Mouse (Mus musculus): Measurements from ENCODE around the gene Prkag1. TPM values are rescaled to one million over a fixed set of nuclear protein-coding genes. Genes with fewer than 3 reads are reported as not detected.

Gene Prkag1
- polyA plus RNA-seq, 1 experiment = 132 TPM

- TF ChIP-seq USF1 (IDR thresholded peaks at IDR 0.05; ENCODE audit: low read depth) (no peak), CEBPB (IDR thresholded peaks at IDR 0.05; ENCODE audit: low read depth) (no peak), MYOD1 (IDR thresholded peaks at IDR 0.05; ENCODE audit: control insufficient read depth, insufficient read length, low read depth) (no peak), FOSL1 (IDR thresholded peaks at IDR 0.05; ENCODE audit: insufficient read depth, low read length, poor library complexity, severe bottlenecking) (no peak), CTCF (IDR thresholded peaks at IDR 0.05; ENCODE audit: control insufficient read depth, insufficient read depth, insufficient read length) (no peak), MYOG (IDR thresholded peaks at IDR 0.05; ENCODE audit: control insufficient read depth, extremely low read depth, insufficient read length) (no peak), MAX (IDR thresholded peaks at IDR 0.05) (no peak)
- H3K36me3 ChIP-seq (ENCODE audit: control insufficient read depth, insufficient read depth) = peaks cover 5% of the 10 kb centered on the region
- H3K27me3 ChIP-seq (ENCODE audit: control insufficient read depth, insufficient read depth, insufficient read length) = no peaks in the 10 kb centered on the region
- peaks cover 17% of the 10 kb centered on the region for H3K79me2 ChIP-seq (ENCODE audit: control insufficient read depth, insufficient read depth)
- H3K79me3 ChIP-seq (ENCODE audit: low read depth) = peaks cover 4% of the 10 kb centered on the region
- no peak overlapping the region for H3ac ChIP-seq (ENCODE audit: control insufficient read depth, insufficient read length, low read depth)
- H3K4me3 ChIP-seq (ENCODE audit: insufficient read depth, poor library complexity, severe bottlenecking) = no peak overlapping the region
Observed at GRCm38 (mm10) chr15:98781166-98781565, 50.2 kb downstream of the Prkag1 start.

GRCm38 (mm10) chr15:98780573-98780972 lies 50.7 kb downstream of the Prkag1 start:
- Histone ChIP-seq H3ac (ENCODE audit: control insufficient read depth, insufficient read length, low read depth) (no peak overlapping the region), H3K36me3 (ENCODE audit: control insufficient read depth, insufficient read depth) (peaks cover 5% of the 10 kb centered on the region), H3K79me2 (ENCODE audit: control insufficient read depth, insufficient read depth) (peaks cover 23% of the 10 kb centered on the region), H3K27me3 (ENCODE audit: control insufficient read depth, insufficient read depth, insufficient read length) (no peaks in the 10 kb centered on the region), H3K4me3 (ENCODE audit: insufficient read depth, poor library complexity, severe bottlenecking) (no peak overlapping the region), H3K79me3 (ENCODE audit: low read depth) (peaks cover 4% of the 10 kb centered on the region)
- TF ChIP-seq MAX (IDR thresholded peaks at IDR 0.05) (no peak), MYOD1 (IDR thresholded peaks at IDR 0.05; ENCODE audit: control insufficient read depth, insufficient read length, low read depth) (no peak), CTCF (IDR thresholded peaks at IDR 0.05; ENCODE audit: control insufficient read depth, insufficient read depth, insufficient read length) (peak; percentile 55), FOSL1 (IDR thresholded peaks at IDR 0.05; ENCODE audit: insufficient read depth, low read length, poor library complexity, severe bottlenecking) (peak; percentile 75), CEBPB (IDR thresholded peaks at IDR 0.05; ENCODE audit: low read depth) (peak; percentile 42)

- H3K79me3 ChIP-seq (ENCODE audit: low read depth) = peaks cover 4% of the 10 kb centered on the region
- H3K36me3 ChIP-seq (ENCODE audit: control insufficient read depth, insufficient read depth) = peaks cover 5% of the 10 kb centered on the region
- no peak overlapping the region for H3K4me3 ChIP-seq (ENCODE audit: insufficient read depth, poor library complexity, severe bottlenecking)
- H3ac ChIP-seq (ENCODE audit: control insufficient read depth, insufficient read length, low read depth) = peak overlapping the region; percentile 26
- no peaks in the 10 kb centered on the region for H3K27me3 ChIP-seq (ENCODE audit: control insufficient read depth, insufficient read depth, insufficient read length)
- peaks cover 23% of the 10 kb centered on the region for H3K79me2 ChIP-seq (ENCODE audit: control insufficient read depth, insufficient read depth)
- TF ChIP-seq MAX (IDR thresholded peaks at IDR 0.05) (peak; percentile 73), USF1 (IDR thresholded peaks at IDR 0.05; ENCODE audit: low read depth) (no peak), MYOD1 (IDR thresholded peaks at IDR 0.05; ENCODE audit: control insufficient read depth, insufficient read length, low read depth) (no peak), MYOG (IDR thresholded peaks at IDR 0.05; ENCODE audit: control insufficient read depth, extremely low read depth, insufficient read length) (no peak), CTCF (IDR thresholded peaks at IDR 0.05; ENCODE audit: control insufficient read depth, insufficient read depth, insufficient read length) (peak; percentile 56), FOSL1 (IDR thresholded peaks at IDR 0.05; ENCODE audit: insufficient read depth, low read length, poor library complexity, severe bottlenecking) (no peak), CEBPB (IDR thresholded peaks at IDR 0.05; ENCODE audit: low read depth) (peak; percentile 93)
Observed at GRCm38 (mm10) chr15:98780075-98780474, 51.2 kb downstream of the Prkag1 start.

GRCm38 (mm10) chr15:98778806-98779205 lies 52.5 kb downstream of the Prkag1 start:
- peaks cover 23% of the 10 kb centered on the region for H3K79me2 ChIP-seq (ENCODE audit: control insufficient read depth, insufficient read depth)
- H3K36me3 ChIP-seq (ENCODE audit: control insufficient read depth, insufficient read depth) = peaks cover 13% of the 10 kb centered on the region
- H3K27me3 ChIP-seq (ENCODE audit: control insufficient read depth, insufficient read depth, insufficient read length) = no peaks in the 10 kb centered on the region
- H3K79me3 ChIP-seq (ENCODE audit: low read depth) = peaks cover 4% of the 10 kb centered on the region
- H3ac ChIP-seq (ENCODE audit: control insufficient read depth, insufficient read length, low read depth) = peak overlapping the region; percentile 78
- H3K4me3 ChIP-seq (ENCODE audit: insufficient read depth, poor library complexity, severe bottlenecking) = peak overlapping the region; percentile 63
- TF ChIP-seq FOSL1 (IDR thresholded peaks at IDR 0.05; ENCODE audit: insufficient read depth, low read length, poor library complexity, severe bottlenecking) (peak; percentile 6), CEBPB (IDR thresholded peaks at IDR 0.05; ENCODE audit: low read depth) (no peak), MYOD1 (IDR thresholded peaks at IDR 0.05; ENCODE audit: control insufficient read depth, insufficient read length, low read depth) (no peak), MYOG (IDR thresholded peaks at IDR 0.05; ENCODE audit: control insufficient read depth, extremely low read depth, insufficient read length) (no peak), CTCF (IDR thresholded peaks at IDR 0.05; ENCODE audit: control insufficient read depth, insufficient read depth, insufficient read length) (no peak), USF1 (IDR thresholded peaks at IDR 0.05; ENCODE audit: low read depth) (no peak), MAX (IDR thresholded peaks at IDR 0.05) (peak; percentile 25)

GRCm38 (mm10) chr15:98778191-98778770 lies 53.0 kb downstream of the Prkag1 start:
- no peaks in the 10 kb centered on the region for H3K27me3 ChIP-seq (ENCODE audit: control insufficient read depth, insufficient read depth, insufficient read length)
- H3K79me2 ChIP-seq (ENCODE audit: control insufficient read depth, insufficient read depth) = peaks cover 23% of the 10 kb centered on the region
- peak overlapping the region; percentile 63 for H3K4me3 ChIP-seq (ENCODE audit: insufficient read depth, poor library complexity, severe bottlenecking)
- no peak for TF ChIP-seq MYOG (IDR thresholded peaks at IDR 0.05; ENCODE audit: control insufficient read depth, extremely low read depth, insufficient read length)
- TF ChIP-seq MAX (IDR thresholded peaks at IDR 0.05) = peak; percentile 44
- no peak for TF ChIP-seq USF1 (IDR thresholded peaks at IDR 0.05; ENCODE audit: low read depth)
- TF ChIP-seq CEBPB (IDR thresholded peaks at IDR 0.05; ENCODE audit: low read depth) = no peak
- no peak for TF ChIP-seq CTCF (IDR thresholded peaks at IDR 0.05; ENCODE audit: control insufficient read depth, insufficient read depth, insufficient read length)
- TF ChIP-seq MYOD1 (IDR thresholded peaks at IDR 0.05; ENCODE audit: control insufficient read depth, insufficient read length, low read depth) = no peak
- TF ChIP-seq FOSL1 (IDR thresholded peaks at IDR 0.05; ENCODE audit: insufficient read depth, low read length, poor library complexity, severe bottlenecking) = no peak
- peaks cover 4% of the 10 kb centered on the region for H3K79me3 ChIP-seq (ENCODE audit: low read depth)
- H3ac ChIP-seq (ENCODE audit: control insufficient read depth, insufficient read length, low read depth) = peak overlapping the region; percentile 78
- peaks cover 16% of the 10 kb centered on the region for H3K36me3 ChIP-seq (ENCODE audit: control insufficient read depth, insufficient read depth)

Measured in C2C12 (cell line).